Mouse (Mus musculus) hindbrain, embryonic 15.5 days (tissue): ENCODE data around the gene Grb7. TPM values are rescaled to one million over a fixed set of nuclear protein-coding genes. Genes with fewer than 3 reads are reported as not detected.

Experiments
- ATAC-seq: fragments of 200-750 bp; cut with Nextera tagmentation; 2 replicates; pipeline ENCODE4 v1.8.0; 2017; ENCODE audit warnings: low read depth, moderate number of reproducible peaks, moderate TSS enrichment; ENCODE audit not compliant: low FRiP score
- H3K27ac ChIP-seq: fragments of 300-500 bp; sonication (generic); replicated peaks from 2 replicates; pipeline ENCODE4 v1.5.1; 2015; ENCODE audit warnings: mild to moderate bottlenecking, inconsistent platforms
- H3K27me3 ChIP-seq: fragments of 300-500 bp; sonication (generic); 2 replicates; pipeline ENCODE4 v1.6.1; 2015; ENCODE audit warnings: control low read depth, inconsistent platforms
- H3K36me3 ChIP-seq: fragments of 300-500 bp; sonication (generic); 2 replicates; pipeline ENCODE4 v1.6.1; 2015; ENCODE audit warnings: control low read depth, inconsistent platforms
- H3K4me1 ChIP-seq: fragments of 300-500 bp; sonication (generic); replicated peaks from 2 replicates; pipeline ENCODE4 v1.6.1; 2015; ENCODE audit warnings: control low read depth, inconsistent platforms
- H3K4me2 ChIP-seq: fragments of 300-500 bp; sonication (generic); 2 replicates; pipeline ENCODE4 v1.6.1; 2015; ENCODE audit warnings: moderate library complexity, mild to moderate bottlenecking, inconsistent platforms
- H3K4me3 ChIP-seq: fragments of 300-500 bp; sonication (generic); 2 replicates; pipeline ENCODE4 v1.5.1; 2015; ENCODE audit warnings: mild to moderate bottlenecking, inconsistent platforms
- H3K9ac ChIP-seq: fragments of 300-500 bp; sonication (generic); 2 replicates; pipeline ENCODE4 v1.6.1; 2015; ENCODE audit warnings: inconsistent platforms
- H3K9me3 ChIP-seq: fragments of 300-500 bp; sonication (generic); 2 replicates; pipeline ENCODE4 v1.6.1; 2016; ENCODE audit warnings: control low read depth, inconsistent platforms
- WGBS: fragments of 180-500 bp; shearing (Covaris S2); methylation state at CpG from one replicate; pipeline ENCODE4 v1.1.7; 2015; 5-methylcytosine and 5-hydroxymethylcytosine counted together
- polyA plus RNA-seq: library from polyadenylated mRNA; unstranded; fragments of >200 nt; fragmentation: Nextera tagmentation; extraction: Ambion mirVana; gene quantifications from 2 replicates; pipeline ENCODE4 v1.2.1, GENCODE M21; 2015

The Grb7 gene
- polyA plus RNA-seq, 1 experiment from 2014 or later = 1.3 TPM

DNA sequence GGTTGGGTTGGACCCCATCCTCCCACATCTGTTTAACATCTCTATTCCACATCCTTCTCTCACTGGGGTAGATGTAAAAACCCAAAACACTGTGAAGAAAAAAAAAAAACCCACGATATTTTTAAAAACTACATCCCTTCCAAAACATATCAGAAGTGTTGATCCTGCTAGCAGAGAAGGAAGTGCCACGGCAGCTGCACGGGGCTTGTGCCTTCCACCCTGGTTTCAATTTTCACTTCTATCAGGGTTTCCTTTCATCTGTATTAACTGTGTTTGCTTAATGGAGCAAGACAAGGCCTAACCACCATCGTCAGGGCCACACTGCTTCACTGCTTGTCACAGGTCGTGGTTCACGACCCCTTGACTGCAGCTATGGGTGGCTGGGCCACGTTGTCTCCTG lies 46.8 kb downstream of the Grb7 start:
- no peak overlapping the region for H3K27ac ChIP-seq
- no peaks in the 10 kb centered on the region for H3K9me3 ChIP-seq
- 15% methylated on average over 7 of the region's 7 CpGs for WGBS
- H3K4me2 ChIP-seq = no peak overlapping the region
- no peaks in the 10 kb centered on the region for H3K27me3 ChIP-seq
- H3K4me1 ChIP-seq = peaks cover 14% of the 10 kb centered on the region
- no peak for ATAC-seq
- H3K9ac ChIP-seq = no peak overlapping the region
- H3K4me3 ChIP-seq = no peak overlapping the region
- no peaks in the 10 kb centered on the region for H3K36me3 ChIP-seq

DNA sequence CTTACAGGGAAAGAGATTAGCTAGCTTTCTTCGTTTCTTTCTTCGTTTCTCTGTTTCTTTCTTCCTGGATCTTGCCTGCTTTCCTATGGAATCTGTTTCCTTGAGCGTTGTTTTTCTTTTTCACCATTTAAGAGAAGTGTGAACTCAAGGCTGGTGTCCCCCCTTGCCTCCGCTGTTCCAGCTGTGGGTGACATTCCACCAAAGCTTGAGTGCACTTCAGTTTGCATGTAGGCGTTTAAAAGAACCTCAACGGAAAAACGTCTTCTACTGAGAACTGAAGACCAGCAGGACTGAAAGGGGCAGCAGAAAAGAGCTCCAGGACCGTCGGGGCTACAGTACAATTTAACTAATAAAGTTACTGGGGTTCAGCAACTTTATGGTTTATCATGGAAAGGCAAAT lies 47.2 kb downstream of the Grb7 start:
- Histone ChIP-seq H3K4me3 (no peak overlapping the region), H3K9me3 (no peaks in the 10 kb centered on the region), H3K27ac (no peak overlapping the region), H3K4me1 (peaks cover 15% of the 10 kb centered on the region), H3K4me2 (no peak overlapping the region), H3K27me3 (no peaks in the 10 kb centered on the region), H3K36me3 (no peaks in the 10 kb centered on the region), H3K9ac (no peak overlapping the region)
- no peak for ATAC-seq
- WGBS = 60% methylated on average over 9 of the region's 9 CpGs

DNA sequence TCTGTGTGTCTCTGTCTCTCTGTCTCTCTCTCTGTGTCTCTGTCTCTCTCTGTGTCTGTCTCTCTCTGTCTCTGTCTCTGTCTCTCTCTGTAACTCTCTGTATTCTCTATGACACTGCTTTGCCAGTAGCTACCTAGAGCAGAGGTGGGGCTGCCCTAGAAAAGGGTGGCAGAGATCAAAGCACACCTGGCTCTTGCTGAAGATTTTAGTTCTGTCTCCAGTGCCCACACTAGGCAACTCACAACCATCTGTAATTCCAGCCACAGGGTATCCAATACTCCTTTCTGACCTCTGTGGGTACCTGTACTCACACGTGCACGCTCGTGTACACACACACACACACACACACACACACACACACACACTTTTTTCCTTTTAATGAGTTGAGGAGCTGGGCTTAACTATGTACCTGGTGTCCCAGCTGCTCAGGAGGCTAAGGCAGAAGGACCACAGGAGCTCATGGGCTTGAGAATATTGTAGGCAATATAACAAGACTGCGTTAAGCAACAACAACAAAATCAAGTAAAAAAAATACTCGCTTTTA lies 49.1 kb downstream of the Grb7 start:
- Histone ChIP-seq H3K4me1 (peaks cover 9% of the 10 kb centered on the region), H3K9ac (no peak overlapping the region), H3K27me3 (no peaks in the 10 kb centered on the region), H3K27ac (no peak overlapping the region), H3K36me3 (no peaks in the 10 kb centered on the region), H3K4me3 (no peak overlapping the region), H3K4me2 (no peak overlapping the region), H3K9me3 (no peaks in the 10 kb centered on the region)
- ATAC-seq = no peak
- 94% methylated on average over 5 of the region's 5 CpGs for WGBS

GRCm38 (mm10) chr11:98497388-98498288 lies 51.4 kb downstream of the Grb7 start:
- no peaks in the 10 kb centered on the region for H3K36me3 ChIP-seq
- H3K27me3 ChIP-seq = no peaks in the 10 kb centered on the region
- peak overlapping the region; percentile 17; the same call in 1 of the 2 replicates for H3K4me2 ChIP-seq
- peaks cover 9% of the 10 kb centered on the region for H3K4me1 ChIP-seq
- no peak overlapping the region for H3K4me3 ChIP-seq
- H3K9me3 ChIP-seq = no peaks in the 10 kb centered on the region
- WGBS = 37% methylated on average over 22 of the region's 22 CpGs
- no peak overlapping the region for H3K9ac ChIP-seq
- H3K27ac ChIP-seq = peak overlapping the region; percentile 52
- no peak for ATAC-seq

DNA sequence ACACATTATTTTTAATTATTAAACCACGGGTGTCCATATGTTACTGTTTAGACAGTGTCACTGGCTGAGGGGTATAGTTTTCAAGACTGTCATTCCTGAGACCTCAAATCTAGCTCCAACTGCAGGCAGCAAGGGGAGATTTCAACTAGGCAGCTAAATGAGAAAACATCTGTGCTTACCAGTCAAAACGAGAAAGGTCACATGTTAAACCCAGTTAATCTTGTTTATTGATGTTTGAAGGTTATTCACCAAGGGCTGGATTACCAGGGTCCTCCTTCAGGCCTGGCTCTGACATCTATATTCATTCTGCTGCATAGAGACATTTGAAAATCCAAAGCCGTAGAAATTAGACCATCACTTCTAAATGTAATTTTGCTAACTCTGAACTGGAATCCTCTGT lies 58.7 kb downstream of the Grb7 start:
- no peaks in the 10 kb centered on the region for H3K27me3 ChIP-seq
- no peak for ATAC-seq
- no peak overlapping the region for H3K4me3 ChIP-seq
- no peak overlapping the region for H3K4me2 ChIP-seq
- no peak overlapping the region for H3K9ac ChIP-seq
- H3K27ac ChIP-seq = no peak overlapping the region
- no peaks in the 10 kb centered on the region for H3K4me1 ChIP-seq
- no peaks in the 10 kb centered on the region for H3K36me3 ChIP-seq
- 74% methylated on average over 3 of the region's 3 CpGs for WGBS
- H3K9me3 ChIP-seq = no peaks in the 10 kb centered on the region

Other genes starting within 250 kb of the Grb7 start
- 8.4 and 8.9 TPM in 2 replicates for gene Cdk12, start 243.3 kb upstream of the Grb7 start, polyA plus RNA-seq
- gene Neurod2, start 116.7 kb upstream of the Grb7 start, polyA plus RNA-seq = 20.9 and 28.6 TPM in 2 replicates
- gene Ppp1r1b, start 98.0 kb upstream of the Grb7 start, polyA plus RNA-seq = 6.1 and 6.9 TPM in 2 replicates
- 36.5 and 40.3 TPM in 2 replicates for gene Stard3, start 88.0 kb upstream of the Grb7 start, polyA plus RNA-seq
- 0.39 TPM in 1 of 2 replicates, not detected in the other for gene Tcap, start 62.6 kb upstream of the Grb7 start, polyA plus RNA-seq
- gene Pnmt, start 59.9 kb upstream of the Grb7 start, polyA plus RNA-seq = 3.7 and 4.0 TPM in 2 replicates
- 7.4 and 9.6 TPM in 2 replicates for gene Pgap3, start 45.9 kb upstream of the Grb7 start, polyA plus RNA-seq
- 8.9 and 9.0 TPM in 2 replicates for gene Erbb2, start 33.9 kb upstream of the Grb7 start, polyA plus RNA-seq
- gene Mien1, start 7.4 kb upstream of the Grb7 start, polyA plus RNA-seq = 246 and 250 TPM in 2 replicates
- 0.29 TPM in 1 of 2 replicates, not detected in the other for gene Ikzf3, start 99.6 kb downstream of the Grb7 start, polyA plus RNA-seq
- gene Zpbp2, start 104.7 kb downstream of the Grb7 start, polyA plus RNA-seq = 0.13 and 0.25 TPM in 2 replicates
- gene Ormdl3, start 141.0 kb downstream of the Grb7 start, polyA plus RNA-seq = 103 and 108 TPM in 2 replicates
- gene Lrrc3c, start 151.9 kb downstream of the Grb7 start, polyA plus RNA-seq = not detected in 2 replicates
- 0.48 and 0.54 TPM in 2 replicates for gene Gm12355, start 179.3 kb downstream of the Grb7 start, polyA plus RNA-seq
- gene Gsdma3, start 180.0 kb downstream of the Grb7 start, polyA plus RNA-seq = not detected in 2 replicates
- not detected in 2 replicates for gene Gsdma2, start 200.4 kb downstream of the Grb7 start, polyA plus RNA-seq
- 0.09 TPM in 1 of 2 replicates, not detected in the other for gene Gsdma, start 218.0 kb downstream of the Grb7 start, polyA plus RNA-seq
- gene Psmd3, start 236.2 kb downstream of the Grb7 start, polyA plus RNA-seq = 193 and 204 TPM in 2 replicates